Mouse (Mus musculus) kidney, embryonic 15.5 days (tissue): ENCODE measurements around the gene Spata45. TPM values are rescaled to one million over a fixed set of nuclear protein-coding genes. Genes with fewer than 3 reads are reported as not detected.

Experiments used
- ATAC-seq: fragments of 200-750 bp; cut with Nextera tagmentation; replicated peaks from 2 replicates; pipeline ENCODE4 v1.8.0; 2017; ENCODE audit warnings: moderate TSS enrichment; ENCODE audit not compliant: low FRiP score
- H3K27ac ChIP-seq: fragments of 300-500 bp; sonication (generic); 2 replicates; pipeline ENCODE4 v1.5.1; 2015; ENCODE audit warnings: mild to moderate bottlenecking, inconsistent platforms
- H3K27me3 ChIP-seq: fragments of 300-500 bp; sonication (generic); 2 replicates; pipeline ENCODE4 v1.6.1; 2015; ENCODE audit warnings: inconsistent platforms
- H3K36me3 ChIP-seq: fragments of 300-500 bp; sonication (generic); 2 replicates; pipeline ENCODE4 v1.6.1; 2015; ENCODE audit warnings: inconsistent platforms
- H3K4me1 ChIP-seq: fragments of 300-500 bp; sonication (generic); 2 replicates; pipeline ENCODE4 v1.6.1; 2015; ENCODE audit warnings: inconsistent platforms
- H3K4me2 ChIP-seq: fragments of 300-500 bp; sonication (generic); 2 replicates; pipeline ENCODE4 v1.6.1; 2015; ENCODE audit warnings: moderate library complexity, mild to moderate bottlenecking, inconsistent platforms
- H3K4me3 ChIP-seq: fragments of 300-500 bp; sonication (generic); replicated peaks from 2 replicates; pipeline ENCODE4 v1.5.1; 2015; ENCODE audit warnings: mild to moderate bottlenecking, inconsistent platforms
- H3K9ac ChIP-seq: fragments of 300-500 bp; sonication (generic); 2 replicates; pipeline ENCODE4 v1.6.1; 2015; ENCODE audit warnings: mild to moderate bottlenecking, inconsistent platforms
- H3K9me3 ChIP-seq: fragments of 300-500 bp; sonication (generic); replicated peaks from 2 replicates; pipeline ENCODE4 v1.6.1; 2016; ENCODE audit warnings: inconsistent platforms
- WGBS: fragments of 180-500 bp; shearing (Covaris S2); methylation state at CpG from one replicate; pipeline ENCODE4 v1.1.7; 2015; ENCODE audit warnings: mixed read lengths; 5-methylcytosine and 5-hydroxymethylcytosine counted together
- polyA plus RNA-seq: library from polyadenylated mRNA; unstranded; fragments of >200 nt; fragmentation: Nextera tagmentation; extraction: Ambion mirVana; gene quantifications from 2 replicates; pipeline ENCODE4 v1.2.1, GENCODE M21; 2015

Spata45 gene
- polyA plus RNA-seq = not detected in 2 replicates

- Histone ChIP-seq H3K36me3 (no peaks in the 10 kb centered on the region), H3K4me1 (no peaks in the 10 kb centered on the region), H3K9ac (no peak within 1 kb of the TSS), H3K27me3 (no peaks in the 10 kb centered on the region), H3K4me2 (no peak within 1 kb of the TSS), H3K4me3 (no peak within 1 kb of the TSS), H3K27ac (no peak within 1 kb of the TSS), H3K9me3 (no peaks in the 10 kb centered on the region)
- 77% methylated on average over 6 of the region's 6 CpGs for WGBS
- ATAC-seq = no peak
Observed at GRCm38 (mm10) chr1:191036554-191037334, at the start of gene Spata45. Gene Spata45, plus strand, starts transcription at chr1:191036639.

DNA sequence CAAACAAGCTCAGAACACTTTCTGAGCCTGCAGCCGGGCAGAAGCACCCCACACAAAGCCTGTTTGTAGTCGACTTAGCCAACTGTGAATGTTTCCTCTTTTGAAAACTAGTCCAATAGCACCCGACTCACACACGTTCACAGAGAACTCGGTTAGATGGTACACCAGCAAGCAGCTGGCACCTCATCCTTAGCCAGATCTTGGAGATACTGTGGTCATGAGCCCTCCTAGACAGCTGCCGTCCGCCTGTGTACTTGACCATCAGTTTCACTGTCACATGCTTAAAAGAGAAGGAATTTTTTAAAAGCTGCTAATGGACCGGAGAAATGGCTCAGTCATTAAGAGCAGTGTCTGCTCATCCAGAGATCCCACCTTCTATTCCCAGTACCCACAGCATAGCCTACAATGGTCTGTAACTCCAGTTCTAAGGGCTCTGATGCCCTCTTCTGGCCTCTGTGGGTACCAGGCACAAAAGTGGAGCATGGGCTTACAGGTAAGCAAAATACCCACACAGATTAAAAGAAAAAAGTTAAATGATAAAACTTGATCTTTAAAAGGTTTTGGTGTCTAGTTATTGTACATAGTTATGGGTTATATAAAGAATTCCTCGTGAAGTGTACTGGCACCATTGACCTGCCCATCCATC, 46.9 kb upstream of the Spata45 start:
- no peak overlapping the region for H3K9ac ChIP-seq
- H3K4me1 ChIP-seq = no peaks in the 10 kb centered on the region
- H3K27ac ChIP-seq = no peak overlapping the region
- ATAC-seq = no peak
- no peak overlapping the region for H3K4me2 ChIP-seq
- no peaks in the 10 kb centered on the region for H3K36me3 ChIP-seq
- no peaks in the 10 kb centered on the region for H3K9me3 ChIP-seq
- WGBS = 84% methylated on average over 9 of the region's 9 CpGs
- peaks cover 20% of the 10 kb centered on the region; the same call in 1 of the 2 replicates for H3K27me3 ChIP-seq
- H3K4me3 ChIP-seq = no peak overlapping the region

GRCm38 (mm10) chr1:190995548-190995947, 40.9 kb upstream of the Spata45 start:
- H3K9me3 ChIP-seq = no peaks in the 10 kb centered on the region
- 24% methylated on average over 7 of the region's 7 CpGs for WGBS
- H3K4me1 ChIP-seq = peaks cover 8% of the 10 kb centered on the region; the same call in 1 of the 2 replicates
- peaks cover 20% of the 10 kb centered on the region; the same call in 1 of the 2 replicates for H3K27me3 ChIP-seq
- no peak overlapping the region for H3K4me2 ChIP-seq
- peak; percentile 89 for ATAC-seq
- no peak overlapping the region for H3K27ac ChIP-seq
- no peaks in the 10 kb centered on the region for H3K36me3 ChIP-seq
- no peak overlapping the region for H3K9ac ChIP-seq
- H3K4me3 ChIP-seq = no peak overlapping the region

- no peak for ATAC-seq
- no peaks in the 10 kb centered on the region for H3K9me3 ChIP-seq
- no peak overlapping the region for H3K9ac ChIP-seq
- H3K27me3 ChIP-seq = peaks cover 20% of the 10 kb centered on the region; the same call in 1 of the 2 replicates
- WGBS = 71% methylated on average over 6 of the region's 6 CpGs
- H3K4me1 ChIP-seq = peaks cover 8% of the 10 kb centered on the region; the same call in 1 of the 2 replicates
- H3K4me2 ChIP-seq = no peak overlapping the region
- H3K4me3 ChIP-seq = no peak overlapping the region
- H3K27ac ChIP-seq = no peak overlapping the region
- no peaks in the 10 kb centered on the region for H3K36me3 ChIP-seq
Observed at GRCm38 (mm10) chr1:190996346-190996877, 40.0 kb upstream of the Spata45 start.

GRCm38 (mm10) chr1:190998027-190998426, 38.4 kb upstream of the Spata45 start:
- H3K4me3 ChIP-seq = no peak overlapping the region
- no peak overlapping the region for H3K27ac ChIP-seq
- peaks cover 8% of the 10 kb centered on the region; the same call in 1 of the 2 replicates for H3K4me1 ChIP-seq
- no peaks in the 10 kb centered on the region for H3K9me3 ChIP-seq
- no peaks in the 10 kb centered on the region for H3K36me3 ChIP-seq
- WGBS = 77% methylated on average over 1 of the region's 1 CpGs
- H3K27me3 ChIP-seq = peaks cover 8% of the 10 kb centered on the region; the same call in 1 of the 2 replicates
- ATAC-seq = no peak
- H3K4me2 ChIP-seq = no peak overlapping the region
- H3K9ac ChIP-seq = no peak overlapping the region

DNA sequence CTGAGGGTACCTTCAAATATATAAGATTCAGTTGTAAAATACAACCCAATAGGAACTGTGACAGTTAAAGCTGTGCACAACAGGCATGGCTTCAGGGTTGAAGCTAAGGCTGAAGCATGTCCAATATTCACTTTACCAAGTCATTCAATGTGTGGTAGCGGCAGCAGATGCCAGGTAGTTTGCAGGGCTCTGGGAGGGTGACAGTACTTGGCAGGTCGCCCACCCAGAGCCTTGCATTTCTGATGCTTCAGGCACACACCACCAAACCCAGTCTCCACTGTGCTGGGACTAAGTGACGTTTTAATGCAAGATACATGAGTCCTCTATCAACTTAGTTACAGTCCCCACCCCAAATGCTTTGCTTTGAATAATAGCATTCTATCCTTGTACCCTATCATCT, 35.8 kb upstream of the Spata45 start:
- Histone ChIP-seq H3K9me3 (no peaks in the 10 kb centered on the region), H3K36me3 (peaks cover 14% of the 10 kb centered on the region), H3K4me2 (no peak overlapping the region), H3K27me3 (no peaks in the 10 kb centered on the region), H3K4me1 (peaks cover 2% of the 10 kb centered on the region; the same call in 1 of the 2 replicates), H3K9ac (no peak overlapping the region), H3K4me3 (no peak overlapping the region), H3K27ac (no peak overlapping the region)
- no peak for ATAC-seq
- WGBS = 83% methylated on average over 3 of the region's 3 CpGs

DNA sequence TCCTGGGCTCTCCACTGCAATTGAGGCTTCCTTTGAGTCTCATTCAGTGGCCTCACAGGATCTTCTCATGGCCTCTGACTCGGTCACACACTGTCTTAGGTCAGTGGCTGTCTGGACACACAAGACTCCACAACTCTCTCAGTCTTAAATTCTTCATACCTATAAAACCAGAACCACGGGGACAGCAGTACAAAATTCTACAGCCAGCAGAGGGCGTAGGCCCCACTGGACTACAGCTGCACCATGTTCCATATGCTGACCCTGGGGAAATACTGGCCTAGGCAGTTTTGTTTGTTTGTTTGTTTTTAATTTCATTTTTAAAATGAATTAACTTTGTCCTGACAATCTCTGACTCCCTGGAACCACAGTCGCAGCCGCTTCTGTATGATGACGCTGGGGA, 34.2 kb upstream of the Spata45 start:
- no peak for ATAC-seq
- peaks cover 18% of the 10 kb centered on the region for H3K36me3 ChIP-seq
- no peak overlapping the region for H3K27ac ChIP-seq
- no peaks in the 10 kb centered on the region for H3K9me3 ChIP-seq
- H3K9ac ChIP-seq = no peak overlapping the region
- H3K27me3 ChIP-seq = no peaks in the 10 kb centered on the region
- WGBS = 64% methylated on average over 6 of the region's 6 CpGs
- H3K4me1 ChIP-seq = no peaks in the 10 kb centered on the region
- no peak overlapping the region for H3K4me3 ChIP-seq
- no peak overlapping the region for H3K4me2 ChIP-seq

DNA sequence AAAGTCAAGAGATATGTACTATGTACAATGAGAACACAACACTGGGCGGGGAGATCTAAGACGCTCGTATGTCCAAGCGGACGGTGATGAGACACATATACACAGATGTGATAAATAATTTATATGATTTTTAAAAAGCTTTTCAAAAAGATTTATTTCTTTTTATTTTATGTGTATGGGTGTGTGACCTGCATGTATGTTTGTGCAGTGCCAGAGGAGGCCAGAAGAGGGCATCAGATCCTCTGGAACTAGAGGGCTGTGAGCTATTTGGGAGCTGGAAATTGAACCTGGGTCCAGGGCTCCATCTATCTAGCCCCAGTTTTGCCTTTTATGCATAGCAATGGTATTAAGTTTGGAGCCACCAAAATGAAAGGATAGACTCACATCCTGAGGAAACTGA, 27.7 kb upstream of the Spata45 start:
- WGBS = 94% methylated on average over 5 of the region's 5 CpGs
- no peak for ATAC-seq

DNA sequence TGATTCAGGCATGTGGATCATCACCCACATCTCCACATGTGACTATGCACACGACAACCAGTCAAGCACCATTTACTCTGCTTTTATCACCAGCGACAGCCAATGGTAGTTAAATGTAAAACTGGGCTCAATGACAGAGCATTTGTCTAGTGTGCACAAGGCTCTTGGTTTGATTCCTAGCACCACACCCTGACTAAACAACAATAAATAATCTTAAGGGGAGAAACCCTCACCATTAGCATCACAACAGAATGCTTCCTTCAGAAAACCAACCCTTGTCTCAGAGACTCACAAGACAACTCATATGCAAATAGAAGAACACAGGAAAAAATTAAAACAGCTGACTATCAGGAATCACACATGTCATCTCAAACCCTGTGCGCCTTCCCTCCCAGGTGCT, 22.2 kb upstream of the Spata45 start:
- no peak for ATAC-seq
- no peak overlapping the region for H3K27ac ChIP-seq

More for the DNA sequence above, 27.7 kb upstream of the Spata45 start:
- Histone ChIP-seq H3K27me3 (no peaks in the 10 kb centered on the region), H3K27ac (no peak overlapping the region), H3K9ac (no peak overlapping the region), H3K4me2 (no peak overlapping the region), H3K4me1 (no peaks in the 10 kb centered on the region), H3K4me3 (no peak overlapping the region), H3K36me3 (peaks cover 73% of the 10 kb centered on the region), H3K9me3 (no peaks in the 10 kb centered on the region)

GRCm38 (mm10) chr1:191019803-191020202, 16.6 kb upstream of the Spata45 start:
- H3K4me3 ChIP-seq = no peak overlapping the region
- no peak overlapping the region for H3K27ac ChIP-seq
- no peak overlapping the region for H3K9ac ChIP-seq
- ATAC-seq = no peak
- peaks cover 2% of the 10 kb centered on the region for H3K4me1 ChIP-seq
- no peak overlapping the region for H3K4me2 ChIP-seq
- no peaks in the 10 kb centered on the region for H3K9me3 ChIP-seq
- H3K27me3 ChIP-seq = no peaks in the 10 kb centered on the region
- peaks cover 30% of the 10 kb centered on the region for H3K36me3 ChIP-seq
- WGBS = 93% methylated on average over 5 of the region's 5 CpGs

More for the DNA sequence above, 22.2 kb upstream of the Spata45 start:
- H3K9ac ChIP-seq = no peak overlapping the region
- no peak overlapping the region for H3K4me2 ChIP-seq
- no peaks in the 10 kb centered on the region for H3K27me3 ChIP-seq
- H3K4me1 ChIP-seq = no peaks in the 10 kb centered on the region
- H3K36me3 ChIP-seq = peaks cover 63% of the 10 kb centered on the region
- 88% methylated on average over 3 of the region's 3 CpGs for WGBS
- H3K9me3 ChIP-seq = no peaks in the 10 kb centered on the region
- H3K4me3 ChIP-seq = no peak overlapping the region

- Histone ChIP-seq H3K36me3 (peaks cover 25% of the 10 kb centered on the region), H3K27me3 (no peaks in the 10 kb centered on the region), H3K27ac (no peak overlapping the region), H3K4me2 (no peak overlapping the region), H3K9ac (no peak overlapping the region), H3K9me3 (no peaks in the 10 kb centered on the region), H3K4me1 (peaks cover 8% of the 10 kb centered on the region), H3K4me3 (no peak overlapping the region)
- ATAC-seq = no peak
- WGBS = 79% methylated on average over 3 of the region's 3 CpGs
Observed at GRCm38 (mm10) chr1:191020217-191020924, 16.1 kb upstream of the Spata45 start.

DNA sequence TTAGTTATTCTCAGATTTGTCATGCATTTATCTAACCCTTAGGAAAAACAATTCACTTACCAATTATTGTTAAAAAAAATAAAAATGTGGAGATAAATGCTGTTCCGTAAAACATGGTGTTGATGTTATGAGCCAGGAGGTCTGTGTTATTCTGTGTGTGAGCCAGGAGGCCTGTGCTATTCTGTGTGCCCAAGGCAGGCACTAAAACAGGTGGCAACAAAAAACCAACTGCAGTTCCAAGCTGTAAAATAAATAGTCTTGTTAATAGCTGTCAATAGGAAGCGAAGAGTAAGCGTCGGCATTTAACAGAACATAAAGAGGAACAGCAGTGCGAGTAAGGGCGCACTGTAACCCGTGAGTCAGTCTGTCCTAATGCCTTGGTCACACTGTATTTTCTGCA, 15.4 kb upstream of the Spata45 start:
- WGBS = 76% methylated on average over 7 of the region's 7 CpGs
- no peak for ATAC-seq
- peaks cover 24% of the 10 kb centered on the region for H3K36me3 ChIP-seq
- H3K9ac ChIP-seq = no peak overlapping the region
- no peaks in the 10 kb centered on the region for H3K27me3 ChIP-seq
- H3K27ac ChIP-seq = no peak overlapping the region
- peaks cover 9% of the 10 kb centered on the region for H3K4me1 ChIP-seq
- H3K4me3 ChIP-seq = no peak overlapping the region
- H3K9me3 ChIP-seq = no peaks in the 10 kb centered on the region
- no peak overlapping the region for H3K4me2 ChIP-seq
